Mouse (Mus musculus): Measurements from ENCODE around the gene Gm11127.
"Not testable (repeated sequence)": the region's sequence is repeated elsewhere in the genome, so short reads cannot be mapped to it uniquely, and the experiment has no call there.

DNA sequence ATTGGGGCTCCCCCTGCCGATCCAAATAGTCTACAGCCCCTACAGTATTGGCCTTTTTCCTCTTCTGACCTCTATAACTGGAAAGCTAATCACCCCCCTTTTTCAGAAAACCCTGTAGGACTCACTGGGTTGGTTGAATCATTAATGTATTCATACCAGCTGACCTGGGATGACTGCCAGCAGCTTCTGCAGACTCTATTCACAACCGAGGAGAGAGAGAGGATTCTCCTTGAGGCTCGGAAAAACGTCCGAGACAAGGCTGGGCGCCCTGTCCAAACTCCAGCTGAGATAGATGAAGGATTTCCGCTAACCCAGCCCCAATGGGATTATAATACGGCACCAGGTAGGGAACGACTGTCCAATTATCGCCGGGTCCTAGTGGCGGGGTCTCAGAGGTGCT lies 43.9 kb upstream of the Gm11127 start:
- TF ChIP-seq CTCF, EP300 (IDR thresholded peaks at IDR 0.05; ENCODE audit: low read depth): not testable (repeated sequence)

Data from liver, embryonic 14.5 days (tissue).